Mouse (Mus musculus): ENCODE measurements around the gene Rere. TPM values are rescaled to one million over a fixed set of nuclear protein-coding genes. Genes with fewer than 3 reads are reported as not detected.

The Rere gene
- polyA plus RNA-seq, 1 experiment, result 26.2 TPM

DNA sequence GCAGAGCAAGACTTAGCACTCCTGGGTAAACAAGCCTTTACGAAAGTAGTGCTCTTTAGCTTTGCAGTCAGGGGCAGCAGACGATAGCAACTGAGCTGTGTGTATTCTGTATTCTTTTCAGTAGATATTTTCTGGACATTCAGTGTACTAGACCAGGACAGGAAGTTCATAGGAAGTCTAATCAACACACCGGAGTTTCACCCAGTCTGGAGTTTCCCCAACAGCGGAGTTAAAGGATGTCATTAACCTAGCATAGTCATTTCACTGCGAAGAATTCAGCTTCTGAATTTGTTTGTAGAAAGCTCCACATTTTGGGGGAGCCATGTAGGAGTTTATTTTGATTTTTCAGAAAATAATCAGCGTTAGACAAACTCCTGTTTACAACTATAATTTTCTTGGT is 125.4 kb downstream of the Rere start:
- H3K36me3 ChIP-seq (ENCODE audit: control insufficient read depth, insufficient read depth, low read length), result no peaks in the 10 kb centered on the region
- peaks cover 5% of the 10 kb centered on the region for H3K4me1 ChIP-seq (ENCODE audit: control insufficient read depth, insufficient read depth, low read length)
- no peak overlapping the region for H3K4me3 ChIP-seq (ENCODE audit: control insufficient read depth, low read depth, low read length)
- H3K27me3 ChIP-seq (ENCODE audit: control insufficient read depth, insufficient read depth, low read length), result no peaks in the 10 kb centered on the region
- no peak overlapping the region for H3K27ac ChIP-seq (ENCODE audit: control insufficient read depth, insufficient read depth, low read depth, low read length)
- TF ChIP-seq POLR2A (IDR thresholded peaks at IDR 0.05; ENCODE audit: control insufficient read depth, low read depth, low read length) (no peak), CTCF (IDR thresholded peaks at IDR 0.05; ENCODE audit: control insufficient read depth, insufficient read depth, insufficient replicate concordance, low read depth, low read length) (no peak)

DNA sequence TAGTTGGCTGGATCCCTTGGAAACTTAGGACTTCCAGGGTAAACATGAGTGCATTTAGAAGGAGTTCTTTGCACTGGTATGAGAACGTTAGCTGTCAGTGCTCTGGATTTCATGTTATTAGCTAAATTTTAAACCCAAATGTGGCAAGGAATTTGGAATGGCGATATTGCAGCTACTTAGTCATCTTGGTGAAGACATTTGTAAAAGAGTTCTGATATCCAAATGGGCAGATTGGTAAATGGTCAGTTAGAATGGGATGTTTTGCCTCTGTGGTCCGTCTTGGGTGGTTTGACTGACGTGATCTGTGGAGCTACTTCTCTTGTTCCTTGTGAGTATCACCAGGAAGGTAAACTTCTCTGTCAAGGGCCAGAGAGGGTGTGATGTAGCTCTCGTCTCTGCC is 132.8 kb downstream of the Rere start:
- Histone ChIP-seq H3K27me3 (ENCODE audit: control insufficient read depth, insufficient read depth, low read length) (no peaks in the 10 kb centered on the region), H3K36me3 (ENCODE audit: control insufficient read depth, insufficient read depth, low read length) (no peaks in the 10 kb centered on the region), H3K27ac (ENCODE audit: control insufficient read depth, insufficient read depth, low read depth, low read length) (no peak overlapping the region), H3K4me1 (ENCODE audit: control insufficient read depth, insufficient read depth, low read length) (no peaks in the 10 kb centered on the region), H3K4me3 (ENCODE audit: control insufficient read depth, low read depth, low read length) (no peak overlapping the region)
- TF ChIP-seq CTCF (IDR thresholded peaks at IDR 0.05; ENCODE audit: control insufficient read depth, insufficient read depth, insufficient replicate concordance, low read depth, low read length) (no peak), POLR2A (IDR thresholded peaks at IDR 0.05; ENCODE audit: control insufficient read depth, low read depth, low read length) (no peak)

DNA sequence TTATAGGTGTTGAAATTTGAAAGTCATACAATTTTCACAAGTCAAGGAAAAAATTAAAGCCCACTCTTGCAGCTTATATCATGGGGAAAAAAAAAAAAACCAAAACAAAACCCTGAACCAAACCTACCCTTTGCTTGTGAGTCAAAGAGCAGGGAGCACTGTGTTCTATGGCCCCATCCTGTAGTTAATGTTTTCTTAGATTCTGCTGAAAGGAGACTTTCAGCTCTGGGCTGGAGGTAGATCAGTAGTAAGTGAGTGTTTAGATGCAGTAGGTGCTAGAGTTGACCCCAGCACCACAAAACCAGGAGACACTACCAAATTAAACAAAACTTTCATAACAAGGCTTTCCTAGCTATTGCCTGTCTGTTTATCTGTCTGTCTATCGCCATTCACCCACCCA is 133.3 kb downstream of the Rere start:
- Histone ChIP-seq H3K27me3 (ENCODE audit: control insufficient read depth, insufficient read depth, low read length) (no peaks in the 10 kb centered on the region), H3K36me3 (ENCODE audit: control insufficient read depth, insufficient read depth, low read length) (no peaks in the 10 kb centered on the region), H3K4me3 (ENCODE audit: control insufficient read depth, low read depth, low read length) (no peak overlapping the region), H3K27ac (ENCODE audit: control insufficient read depth, insufficient read depth, low read depth, low read length) (no peak overlapping the region), H3K4me1 (ENCODE audit: control insufficient read depth, insufficient read depth, low read length) (no peaks in the 10 kb centered on the region)
- TF ChIP-seq POLR2A (IDR thresholded peaks at IDR 0.05; ENCODE audit: control insufficient read depth, low read depth, low read length) (no peak), CTCF (IDR thresholded peaks at IDR 0.05; ENCODE audit: control insufficient read depth, insufficient read depth, insufficient replicate concordance, low read depth, low read length) (no peak)

DNA sequence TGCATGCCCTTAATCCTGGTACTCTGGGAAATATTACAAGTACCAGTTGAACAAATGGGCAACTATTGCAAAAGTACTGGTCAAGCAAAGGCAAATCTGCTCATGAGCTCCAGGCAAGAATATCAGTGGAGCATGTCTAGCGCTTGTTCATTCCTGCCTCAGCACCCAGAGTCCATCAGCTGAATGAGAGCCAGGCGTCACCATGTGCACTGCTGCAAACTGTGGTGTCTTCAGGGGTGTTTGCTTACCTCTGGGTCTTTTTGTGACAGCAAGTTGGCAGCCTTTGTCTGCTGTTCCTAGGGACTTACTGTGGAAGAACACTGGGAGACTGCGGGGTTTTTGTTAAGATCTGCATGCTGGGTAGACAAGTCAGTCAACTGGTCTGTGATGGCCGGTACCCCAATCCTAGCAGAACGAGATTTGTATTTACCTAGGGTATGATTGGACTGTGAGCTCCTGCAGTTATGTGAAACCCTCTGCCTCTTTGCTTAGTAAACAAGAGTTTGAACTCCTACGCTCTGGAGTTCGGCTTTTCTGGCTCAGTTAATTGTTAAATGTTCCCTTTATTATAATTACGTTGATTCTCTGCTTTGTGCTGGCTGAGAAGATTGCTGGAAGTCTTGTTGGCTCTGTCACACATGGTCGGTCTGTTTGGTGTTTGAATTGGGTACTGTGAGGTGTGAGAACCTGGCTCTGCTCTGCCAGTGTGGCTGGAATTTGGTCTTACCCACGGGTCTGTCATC is 134.0 kb downstream of the Rere start:
- Histone ChIP-seq H3K27me3 (ENCODE audit: control insufficient read depth, insufficient read depth, low read length) (no peaks in the 10 kb centered on the region), H3K4me3 (ENCODE audit: control insufficient read depth, low read depth, low read length) (peak overlapping the region; percentile 55; the same call in 1 of the 2 replicates), H3K27ac (ENCODE audit: control insufficient read depth, insufficient read depth, low read depth, low read length) (no peak overlapping the region), H3K36me3 (ENCODE audit: control insufficient read depth, insufficient read depth, low read length) (no peaks in the 10 kb centered on the region), H3K4me1 (ENCODE audit: control insufficient read depth, insufficient read depth, low read length) (no peaks in the 10 kb centered on the region)
- no peak for TF ChIP-seq CTCF (IDR thresholded peaks at IDR 0.05; ENCODE audit: control insufficient read depth, insufficient read depth, insufficient replicate concordance, low read depth, low read length)

DNA sequence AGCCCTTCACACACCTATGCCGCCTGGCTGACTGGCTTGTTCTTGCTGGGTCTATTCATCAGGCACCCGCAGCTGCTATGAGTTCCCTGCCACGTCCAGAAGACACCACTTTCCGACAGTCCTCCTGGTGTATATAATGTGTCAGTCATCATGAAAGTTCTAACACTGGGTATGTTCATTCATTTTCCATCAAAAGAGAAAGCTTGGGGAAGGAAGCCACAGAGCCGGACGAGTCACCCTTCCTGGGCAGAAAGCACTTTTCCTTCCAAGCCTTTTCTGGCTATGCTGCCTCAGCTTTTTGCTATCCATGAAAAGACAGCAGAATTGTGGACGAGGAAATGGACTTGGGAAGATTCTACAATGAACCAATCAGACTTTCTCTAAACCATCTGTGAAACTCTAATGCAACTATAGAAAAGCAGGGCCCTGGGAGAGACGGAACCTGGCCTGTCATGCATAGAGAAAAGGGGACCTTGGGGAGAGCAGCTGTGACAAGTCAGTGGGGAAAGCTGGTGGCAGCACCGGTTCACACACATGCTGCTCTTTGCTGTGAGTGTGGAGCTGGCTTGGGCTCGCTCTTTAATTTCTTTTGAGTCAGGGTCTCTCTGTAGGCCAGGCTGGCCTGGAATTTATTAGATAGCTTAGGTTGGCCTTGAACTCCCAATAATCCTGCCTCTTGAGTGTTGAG is 139.3 kb downstream of the Rere start:
- Histone ChIP-seq H3K4me1 (ENCODE audit: control insufficient read depth, insufficient read depth, low read length) (no peaks in the 10 kb centered on the region), H3K27ac (ENCODE audit: control insufficient read depth, insufficient read depth, low read depth, low read length) (no peak overlapping the region), H3K27me3 (ENCODE audit: control insufficient read depth, insufficient read depth, low read length) (no peaks in the 10 kb centered on the region), H3K36me3 (ENCODE audit: control insufficient read depth, insufficient read depth, low read length) (no peaks in the 10 kb centered on the region), H3K4me3 (ENCODE audit: control insufficient read depth, low read depth, low read length) (no peak overlapping the region)
- no peak for TF ChIP-seq CTCF (IDR thresholded peaks at IDR 0.05; ENCODE audit: control insufficient read depth, insufficient read depth, insufficient replicate concordance, low read depth, low read length)
- TF ChIP-seq POLR2A (IDR thresholded peaks at IDR 0.05; ENCODE audit: control insufficient read depth, low read depth, low read length), result no peak

DNA sequence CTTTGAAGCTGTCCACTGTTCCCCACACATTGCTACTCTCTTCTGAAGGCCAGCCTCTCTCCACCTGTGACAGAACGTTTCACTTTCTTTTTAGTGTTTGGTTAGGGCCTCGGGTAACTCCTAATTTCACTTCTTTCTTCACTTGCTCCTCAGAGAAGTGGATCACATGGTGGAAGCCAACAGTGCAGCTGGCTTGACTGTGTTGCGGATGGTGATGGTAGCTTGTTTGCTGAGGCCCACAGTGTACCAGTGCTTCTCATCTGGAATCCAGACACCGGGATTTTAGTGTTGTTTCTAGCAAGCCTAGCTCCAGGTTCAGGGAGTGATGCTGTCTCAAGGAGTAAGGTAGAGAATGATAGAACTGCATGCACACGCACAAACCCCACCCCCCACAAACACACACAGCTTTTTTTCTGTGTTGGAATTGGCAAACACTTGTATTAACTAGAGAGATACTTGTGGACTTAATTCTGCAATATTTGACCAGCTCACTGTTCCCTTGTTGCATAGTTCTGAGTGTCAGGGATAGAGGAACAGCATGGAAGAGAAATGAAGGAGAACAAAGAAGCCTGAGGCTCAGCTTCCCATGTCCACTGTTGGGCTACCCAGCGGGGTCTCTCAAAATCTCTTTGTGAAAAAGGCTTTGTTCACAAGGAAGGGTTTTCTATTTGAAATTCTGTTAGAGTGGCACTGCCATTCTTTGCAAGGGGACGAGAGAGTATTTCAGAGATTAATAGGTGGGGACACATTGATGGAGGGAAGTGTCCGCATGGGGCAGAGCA is 144.8 kb downstream of the Rere start:
- Histone ChIP-seq H3K27ac (ENCODE audit: control insufficient read depth, insufficient read depth, low read depth, low read length) (no peak overlapping the region), H3K4me1 (ENCODE audit: control insufficient read depth, insufficient read depth, low read length) (no peaks in the 10 kb centered on the region), H3K36me3 (ENCODE audit: control insufficient read depth, insufficient read depth, low read length) (no peaks in the 10 kb centered on the region), H3K4me3 (ENCODE audit: control insufficient read depth, low read depth, low read length) (no peak overlapping the region), H3K27me3 (ENCODE audit: control insufficient read depth, insufficient read depth, low read length) (no peaks in the 10 kb centered on the region)
- no peak for TF ChIP-seq POLR2A (IDR thresholded peaks at IDR 0.05; ENCODE audit: control insufficient read depth, low read depth, low read length)
- no peak for TF ChIP-seq CTCF (IDR thresholded peaks at IDR 0.05; ENCODE audit: control insufficient read depth, insufficient read depth, insufficient replicate concordance, low read depth, low read length)

DNA sequence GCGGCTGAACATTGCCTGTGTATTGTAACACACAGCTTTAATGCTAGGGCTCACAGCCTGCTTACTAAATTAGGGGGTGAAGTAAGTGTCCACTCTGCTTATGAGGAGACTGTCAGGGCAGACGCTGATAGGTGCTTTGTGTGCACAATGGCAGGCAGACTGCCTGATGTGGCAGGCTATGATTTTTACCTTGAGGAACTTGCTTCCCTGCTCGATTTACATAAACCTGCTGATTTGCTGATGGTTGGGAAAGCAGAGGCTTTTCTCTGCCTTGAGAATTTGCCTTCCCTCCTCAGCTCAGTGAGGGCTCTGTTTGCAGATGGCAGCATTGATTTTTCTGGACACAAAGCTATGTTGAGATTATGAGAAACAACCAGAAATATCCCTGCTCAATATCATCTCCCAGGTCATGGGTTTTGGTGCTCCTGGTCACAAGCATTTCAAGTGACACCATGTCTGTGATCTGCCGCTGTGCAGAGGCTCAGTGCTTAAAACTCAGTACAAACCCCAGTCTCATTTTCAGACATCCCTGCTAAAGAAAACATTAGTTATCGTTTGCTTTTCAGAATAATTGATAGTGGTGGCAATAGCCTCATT is 145.5 kb downstream of the Rere start:
- no peak for TF ChIP-seq CTCF (IDR thresholded peaks at IDR 0.05; ENCODE audit: control insufficient read depth, insufficient read depth, insufficient replicate concordance, low read depth, low read length)
- no peak for TF ChIP-seq POLR2A (IDR thresholded peaks at IDR 0.05; ENCODE audit: control insufficient read depth, low read depth, low read length)
- H3K4me1 ChIP-seq (ENCODE audit: control insufficient read depth, insufficient read depth, low read length), result no peaks in the 10 kb centered on the region
- no peak overlapping the region for H3K27ac ChIP-seq (ENCODE audit: control insufficient read depth, insufficient read depth, low read depth, low read length)
- H3K4me3 ChIP-seq (ENCODE audit: control insufficient read depth, low read depth, low read length), result no peak overlapping the region
- H3K36me3 ChIP-seq (ENCODE audit: control insufficient read depth, insufficient read depth, low read length), result no peaks in the 10 kb centered on the region
- H3K27me3 ChIP-seq (ENCODE audit: control insufficient read depth, insufficient read depth, low read length), result no peaks in the 10 kb centered on the region
